10 mouse cellular contexts compared by ENCODE assay signal in genomic region chr8:122793375-122794174, GRCm38 (mm10). TPM values are rescaled to one million over a fixed set of nuclear protein-coding genes. Genes with fewer than 3 reads are reported as not detected.
DNase-seq lines count a peak whose midpoint lies in the region; TF ChIP-seq lines count a peak whose summit lies in the region.
"Had no signal": no experiment of that assay in that cellular context is flagged by ENCODE, and none has a peak within 500 bp of the region (broad histone marks: within the 10 kb centered on the region; RNA-seq: fewer than 3 reads in every experiment).

No protein-coding gene starts in this region.

- H3K27me3 ChIP-seq in hindbrain, embryonic 10.5 days (ENCODE audit: insufficient read depth, poor library complexity, severe bottlenecking), result no peaks in the 10 kb centered on the region
- H3K27me3 ChIP-seq: embryonic facial prominence, embryonic 13.5 days; liver, embryonic 13.5 days had no signal

- H3K4me1 ChIP-seq in hindbrain, embryonic 10.5 days (replicated peaks), result 0 out of 2 replicates have a peak, but pooled peaks cover 4% of the 10 kb centered on the region
- H3K4me1 ChIP-seq: embryonic facial prominence, embryonic 13.5 days had no signal

- H3K4me3 ChIP-seq in layer of hippocampus, adult 2 months, result no peak overlapping the region
- no peak overlapping the region for H3K4me3 ChIP-seq in hindbrain, embryonic 10.5 days
- H3K4me3 ChIP-seq: embryonic facial prominence, embryonic 13.5 days; liver, embryonic 13.5 days had no signal

- no peak overlapping the region for H3K27ac ChIP-seq in layer of hippocampus, adult 2 months
- peak overlapping the region; percentile 71; the same call in 1 of the 2 replicates for H3K27ac ChIP-seq in hindbrain, embryonic 10.5 days
- H3K27ac ChIP-seq: embryonic facial prominence, embryonic 13.5 days; liver, embryonic 13.5 days had no signal

- TF ChIP-seq CTCF in layer of hippocampus, adult 2 months (conservative IDR thresholded peaks at IDR 0.05), result no peak; the same call in 1 of the 2 replicates

- peak; percentile 50 to 63 for DNase-seq in layer of hippocampus, postnatal 10 days (ENCODE audit: low spot score in 2 of 2)
- no peak for DNase-seq in layer of hippocampus, adult 2 months (ENCODE audit: low spot score in 2 of 2)
- peak; percentile 75 to 85 for DNase-seq in cerebellum, postnatal 14 days
- no peak for DNase-seq in hindbrain, embryonic 10.5 days (ENCODE audit: low spot score)
- DNase-seq in lung, postnatal 25 days (ENCODE audit: low spot score), result peak; percentile 37
- DNase-seq in urinary bladder, postnatal 25 days (ENCODE audit: low spot score), result no peak
- no peak for DNase-seq in left cerebral cortex, adult 9 months (ENCODE audit: low spot score in 2 of 2)
- DNase-seq in gastrocnemius, postnatal 25 days, result no peak
- DNase-seq: liver, embryonic 13.5 days had no signal

- H3K36me3 ChIP-seq in hindbrain, embryonic 10.5 days, result peaks cover 34% of the 10 kb centered on the region

- 84% methylated on average over 18 of the region's 18 CpGs for WGBS in hindbrain, embryonic 10.5 days

- no peaks in the 10 kb centered on the region for H3K9me3 ChIP-seq in hindbrain, embryonic 10.5 days
- H3K9me3 ChIP-seq: embryonic facial prominence, embryonic 13.5 days; liver, embryonic 13.5 days had no signal

RNA-seq across cellular contexts. Expression of gene Acsf3, which starts 18.3 kb away (rescaled TPM):
- 10 to 100 TPM; 15.7 to 16.3 TPM for total RNA-seq in layer of hippocampus, postnatal 10 days (2021)
- total RNA-seq in layer of hippocampus, adult 2 months (2021), result 10 to 100 TPM; 19.2 to 21.7 TPM
- polyA plus RNA-seq in hindbrain, embryonic 10.5 days (2016; fragmentation: Nextera tagmentation; extraction: Ambion mirVana), result 16.5 and 18.0 TPM in 2 replicates
- 10 to 100 TPM; 12.9 to 13.3 TPM for total RNA-seq in gastrocnemius, postnatal 25 days (2021)

RNA-seq across cellular contexts. Expression of gene Cdh15, which starts 54.2 kb away (rescaled TPM):
- 1 to 10 TPM; 1.5 TPM for total RNA-seq in layer of hippocampus, postnatal 10 days (2021)
- total RNA-seq in layer of hippocampus, adult 2 months (2021), result under 1 TPM; 0.93 to 1.00 TPM
- polyA plus RNA-seq in hindbrain, embryonic 10.5 days (2016; fragmentation: Nextera tagmentation; extraction: Ambion mirVana), result 0.80 and 1.2 TPM in 2 replicates
- 10 to 100 TPM; 16.5 to 17.2 TPM for total RNA-seq in gastrocnemius, postnatal 25 days (2021)

Comparison
In these comparisons a context has a peak if more than half of its experiments do, and no peak if none do; other contexts are left out.
1. DNase-seq: peak in layer of hippocampus, postnatal 10 days (2 of 2), cerebellum, postnatal 14 days (2 of 2) and lung, postnatal 25 days (single experiment); none in layer of hippocampus, adult 2 months (0 of 2), hindbrain, embryonic 10.5 days (single experiment), urinary bladder, postnatal 25 days (single experiment), left cerebral cortex, adult 9 months (0 of 2) and gastrocnemius, postnatal 25 days (single experiment).
2. RNA of gene Cdh15, which starts 54.2 kb away (total RNA-seq): 16.5 to 17.2 TPM in gastrocnemius, postnatal 25 days; 1.5 TPM in layer of hippocampus, postnatal 10 days and 0.93 to 1.00 TPM in layer of hippocampus, adult 2 months; every median in the first group is over 4 times any median in the second.